Mouse (Mus musculus): ENCODE measurements at regions not wholly inside any gene's neighbourhood (a gene's known extent, or its start where the extent isn't known, plus 50 kb on each side); places are given as distances from the start of the nearest gene placed in this dataset.

DNA sequence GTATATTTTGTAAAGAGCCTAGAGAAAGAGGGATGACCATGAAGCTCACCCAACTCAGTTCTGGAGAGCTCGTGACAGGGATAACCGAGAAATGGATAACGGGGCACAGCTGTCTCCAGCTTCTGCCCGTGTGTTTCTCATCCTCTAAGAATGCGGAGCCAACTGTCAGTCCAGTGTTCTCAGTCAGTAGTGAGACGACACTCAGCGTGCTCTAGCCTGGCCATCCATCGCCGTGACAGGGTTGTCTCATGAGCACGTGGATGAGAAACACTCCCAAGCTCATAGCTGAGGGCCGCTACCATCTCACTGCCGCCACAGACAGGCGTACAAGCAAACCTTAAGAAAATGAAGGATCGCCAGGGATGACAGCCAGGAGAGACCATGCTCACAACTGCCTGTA, 167.8 kb upstream of the Plcz1 start:
- TF ChIP-seq GATA1 (IDR thresholded peaks at IDR 0.05; ENCODE audit: borderline replicate concordance, low read length) (no peak), CTCF (IDR thresholded peaks at IDR 0.05; ENCODE audit: low read depth, low read length) (no peak), GATA2 (IDR thresholded peaks at IDR 0.05; ENCODE audit: borderline replicate concordance, low read depth, low read length) (no peak), POLR2AphosphoS5 (IDR thresholded peaks at IDR 0.05; ENCODE audit: insufficient replicate concordance, low read depth, low read length) (no peak)

Measured in G1E (cell line).